Mouse (Mus musculus) gastrocnemius, postnatal 10 days (tissue): ENCODE data around the gene Ankrd24. TPM values are rescaled to one million over a fixed set of nuclear protein-coding genes. Genes with fewer than 3 reads are reported as not detected.
A peak's percentile ranks its signal among the peaks of the same experiment; 100 is the strongest.

Source experiments
- DNase-seq: peaks from one replicate; pipeline ENCODE4 v3.0.0; 2021; ENCODE audit warnings: mixed read lengths
- long read RNA-seq, 2 experiments: library from polyadenylated mRNA; stranded (forward); transcript quantifications; one replicate each; pipeline ENCODE4 v2.0.0; 2021
- total RNA-seq, 2 experiments: library from RNA; stranded (reverse); gene quantifications; 2 replicates each; pipeline ENCODE4 v1.2.3; 2021

The Ankrd24 gene
- 10 to 100 TPM; 13.0 to 18.4 TPM for total RNA-seq
- long read RNA-seq, experiment 1, partial matches to known transcripts: 0 of 8 reads
- long read RNA-seq, experiment 1, other reads (novel, unspliced or antisense): 6 of 8 reads
- long read RNA-seq, experiment 2, partial matches to known transcripts: 1 of 6 reads
- long read RNA-seq, experiment 2, other reads (novel, unspliced or antisense): 1 of 6 reads

GRCm38 (mm10) chr10:81628390-81628789, at the start of gene Ankrd24:
TSS of gene Ankrd24 (plus strand) at chr10:81628540.
- no peak for DNase-seq

DNA sequence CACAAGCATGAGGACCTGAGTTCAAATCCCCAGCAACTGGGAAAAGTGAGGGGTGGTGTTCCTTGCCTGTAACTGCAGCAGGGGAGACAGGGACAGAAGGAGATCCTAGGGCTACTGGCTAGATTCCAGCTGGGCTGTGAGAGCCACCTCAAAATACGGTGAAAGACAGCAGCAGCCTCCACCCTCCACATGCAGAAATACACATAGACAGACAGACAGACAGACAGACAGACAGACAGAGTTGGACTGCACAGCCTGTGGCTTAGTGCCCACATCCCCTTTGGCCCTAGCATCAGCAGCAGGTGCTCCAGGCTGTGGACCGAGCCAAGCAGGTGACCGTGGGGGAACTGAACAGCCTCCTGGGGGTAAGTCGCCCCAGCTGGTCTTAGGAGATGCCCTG, 48.4 kb upstream of the Ankrd24 start:
- no peak for DNase-seq

GRCm38 (mm10) chr10:81580441-81581070, 47.8 kb upstream of the Ankrd24 start:
- no peak for DNase-seq

- DNase-seq: no peak
Measured at GRCm38 (mm10) chr10:81583347-81583746, 45.0 kb upstream of the Ankrd24 start.

DNA sequence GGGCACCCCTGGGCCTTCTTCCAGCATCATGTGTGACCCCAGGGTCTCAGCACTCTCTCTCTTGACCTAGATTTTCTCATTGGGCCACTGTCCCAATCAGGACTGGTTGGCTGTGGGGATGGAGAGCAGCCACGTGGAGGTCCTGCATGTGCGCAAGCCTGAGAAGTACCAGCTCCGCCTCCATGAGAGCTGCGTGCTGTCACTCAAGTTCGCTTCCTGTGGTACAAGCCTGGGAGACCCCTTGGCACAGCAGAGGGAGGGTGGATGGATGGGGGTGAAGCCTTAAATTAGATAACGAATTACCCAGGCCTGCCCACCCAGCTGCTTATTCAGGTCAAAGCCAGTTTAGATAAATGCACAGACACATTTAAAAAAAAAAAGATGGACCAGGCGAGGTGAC, 39.6 kb upstream of the Ankrd24 start:
- no peak for DNase-seq

GRCm38 (mm10) chr10:81591846-81592245, 36.5 kb upstream of the Ankrd24 start:
- DNase-seq: no peak

- no peak for DNase-seq
Measured at GRCm38 (mm10) chr10:81592631-81593030, 35.7 kb upstream of the Ankrd24 start.

DNA sequence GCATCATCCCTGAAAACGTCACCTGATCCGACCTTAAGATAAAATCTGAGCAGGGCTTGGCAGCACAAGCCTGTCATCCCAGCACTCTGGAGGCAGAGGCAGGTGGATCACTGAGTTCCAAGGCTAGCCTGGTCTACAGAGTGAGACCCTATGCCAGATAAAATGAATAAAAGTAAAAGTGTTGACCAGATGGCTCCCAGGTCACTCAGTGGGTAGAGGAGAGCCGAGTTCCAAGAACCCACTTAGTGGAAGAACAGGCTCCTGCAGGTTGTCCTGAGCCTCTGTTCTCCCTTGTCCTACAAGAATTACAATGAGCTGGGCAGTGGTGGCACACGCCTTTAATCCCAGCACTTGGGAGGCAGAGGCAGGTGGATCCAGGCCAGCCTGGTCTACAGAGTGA, 35.1 kb upstream of the Ankrd24 start:
- no peak for DNase-seq

DNA sequence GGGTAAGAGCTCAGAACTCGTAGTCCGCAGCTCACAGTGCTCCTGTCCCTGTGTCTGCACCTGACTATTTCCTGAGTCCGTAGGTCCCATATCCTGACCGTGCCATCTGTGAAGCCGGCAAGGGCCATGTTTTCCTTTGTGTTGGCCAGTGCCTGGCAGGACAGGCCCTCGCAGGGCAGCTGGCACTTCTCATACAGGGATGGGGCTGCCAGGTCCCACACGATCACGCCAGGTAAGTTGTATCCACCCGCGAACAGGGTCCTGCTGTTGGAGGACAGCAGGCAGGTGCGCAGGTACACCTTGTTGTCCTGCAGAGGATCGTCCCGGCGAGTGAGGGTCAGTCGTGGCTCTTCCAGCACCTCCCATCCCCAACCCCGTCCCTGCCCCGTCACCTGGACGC, 34.4 kb upstream of the Ankrd24 start:
- DNase-seq: no peak

DNA sequence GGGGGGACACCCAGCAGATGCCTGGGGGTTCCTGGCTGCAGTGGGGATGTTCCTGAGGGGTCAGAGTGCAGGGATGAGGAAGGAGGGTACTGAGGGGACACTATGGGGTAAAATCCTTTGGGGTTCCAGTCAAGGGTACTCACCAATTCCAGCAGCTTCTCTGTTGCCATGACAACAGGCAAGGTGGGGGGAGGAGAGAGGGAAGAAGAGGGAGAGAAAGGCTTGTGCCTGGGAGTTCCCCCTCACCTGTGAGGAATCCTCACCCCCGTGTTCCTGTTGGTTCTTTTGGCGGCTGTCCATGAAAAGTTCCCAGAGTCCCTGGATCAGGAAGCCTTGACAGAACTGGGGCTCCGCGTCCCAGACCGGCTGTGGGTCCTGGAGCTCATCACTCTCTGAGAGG, 32.7 kb upstream of the Ankrd24 start:
- no peak for DNase-seq

DNA sequence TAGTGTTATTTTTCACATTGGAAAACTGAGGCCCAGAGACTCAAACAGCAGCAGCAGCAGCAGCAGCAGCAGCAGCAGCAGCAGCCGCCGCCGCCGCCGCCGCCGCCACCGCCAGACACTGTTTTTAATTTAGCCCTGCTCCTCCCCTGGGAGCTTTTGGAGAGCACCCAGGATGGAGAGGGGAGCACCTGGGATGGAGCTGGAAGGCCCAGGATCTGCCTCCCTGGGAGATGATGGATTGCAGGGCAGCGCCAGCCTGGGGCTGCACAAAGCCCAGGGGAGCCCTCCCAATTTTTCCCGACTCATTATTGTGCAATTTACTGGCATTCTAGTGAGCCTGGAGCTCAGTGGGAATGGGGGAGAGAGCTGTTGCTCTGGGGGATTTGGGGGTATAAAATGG, 31.7 kb upstream of the Ankrd24 start:
- peak; percentile 34 for DNase-seq

- DNase-seq: no peak
Measured at GRCm38 (mm10) chr10:81597137-81597950, 31.0 kb upstream of the Ankrd24 start.

GRCm38 (mm10) chr10:81598342-81598741, 30.0 kb upstream of the Ankrd24 start:
- no peak for DNase-seq

DNA sequence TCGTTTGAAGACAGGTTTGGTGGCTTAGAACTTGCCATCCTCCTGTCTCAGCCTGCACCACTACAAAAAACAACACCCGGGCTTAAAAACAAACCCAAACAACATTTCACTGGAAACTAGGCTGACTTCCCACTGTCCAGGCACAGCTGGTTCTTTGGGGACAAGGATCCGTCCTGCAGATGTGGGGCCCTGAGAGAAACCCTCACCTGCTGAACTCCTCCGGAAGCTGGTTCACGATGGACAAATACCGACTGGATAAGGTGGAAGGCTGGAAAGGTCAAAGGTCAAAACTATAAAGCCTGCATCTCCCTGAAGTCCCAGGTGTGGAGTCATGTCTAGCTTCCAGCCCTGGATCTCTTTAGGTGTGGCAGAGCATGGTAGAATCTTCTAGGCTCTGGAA, 29.5 kb upstream of the Ankrd24 start:
- no peak for DNase-seq

DNA sequence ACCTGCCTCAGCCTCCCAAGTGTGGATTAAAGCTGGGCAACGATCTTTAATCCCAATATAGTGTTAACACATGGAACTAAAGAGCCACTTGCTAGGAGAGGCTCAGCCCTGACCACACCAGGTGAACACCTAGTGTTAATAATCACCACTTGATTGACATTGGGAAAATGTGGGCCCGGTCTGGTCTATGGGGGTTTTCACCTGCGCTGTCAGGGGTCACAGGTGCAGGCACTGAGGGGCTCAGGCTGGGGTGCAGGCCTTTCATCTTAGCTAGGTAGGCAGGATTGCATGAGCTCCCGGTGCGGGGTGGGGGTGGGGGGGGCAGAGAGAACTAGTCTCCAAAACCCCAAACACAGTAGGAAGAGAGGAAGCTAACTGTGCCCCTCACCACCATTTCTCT, 28.7 kb upstream of the Ankrd24 start:
- no peak for DNase-seq

GRCm38 (mm10) chr10:81600096-81600495, 28.2 kb upstream of the Ankrd24 start:
- no peak for DNase-seq

- peak; percentile 94 for DNase-seq
Measured at GRCm38 (mm10) chr10:81600738-81601203, 27.6 kb upstream of the Ankrd24 start, which contains the start of gene Tle6. TSS of gene Tle6 (minus strand) at chr10:81601073.

DNA sequence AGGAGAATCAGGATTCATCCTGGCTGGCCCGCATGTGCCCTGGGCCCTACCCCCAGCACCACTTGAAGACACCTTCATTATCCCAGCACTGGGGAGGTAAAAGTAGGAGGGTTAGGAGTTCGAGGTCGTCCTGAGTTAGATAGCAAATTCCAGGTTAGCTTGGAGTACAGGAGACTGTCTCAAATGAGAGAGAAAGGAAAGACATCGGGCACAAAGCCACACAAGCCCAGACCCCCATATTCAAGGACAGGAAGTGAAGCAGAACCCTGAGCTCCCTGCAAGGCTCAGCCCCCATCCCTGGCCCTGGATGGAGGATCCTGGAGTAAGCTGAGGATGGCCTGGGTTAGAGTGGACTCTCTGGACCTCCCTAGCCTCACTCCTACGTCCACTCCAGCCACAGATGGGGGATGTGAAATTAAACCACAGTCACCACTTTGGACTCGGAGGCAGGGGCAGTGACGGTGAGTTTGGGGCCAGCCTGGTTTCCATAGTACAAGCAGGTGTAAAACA, 26.9 kb upstream of the Ankrd24 start:
- DNase-seq: no peak

DNA sequence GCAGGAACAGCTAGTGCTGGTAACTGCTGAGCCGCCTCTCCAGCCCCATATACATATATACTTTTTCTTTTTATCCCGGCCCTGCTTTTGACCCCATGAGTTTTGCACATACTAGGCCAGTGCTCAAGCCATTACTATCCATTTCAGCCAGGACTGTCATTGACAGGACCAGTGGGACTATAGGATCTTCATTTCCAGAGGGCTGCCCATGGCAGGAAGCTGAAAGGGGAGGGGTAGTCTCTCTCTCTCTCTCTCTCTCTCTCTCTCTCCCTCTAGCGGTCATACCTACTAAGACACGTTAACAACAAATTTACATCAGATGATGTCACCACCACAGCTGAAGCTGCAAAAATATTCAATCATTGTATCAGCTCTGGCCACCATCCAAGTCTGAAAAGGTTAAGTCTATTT, 25.6 kb upstream of the Ankrd24 start:
- no peak for DNase-seq

GRCm38 (mm10) chr10:81604019-81604967, 24.0 kb upstream of the Ankrd24 start:
- no peak for DNase-seq

GRCm38 (mm10) chr10:81604968-81605665, 23.2 kb upstream of the Ankrd24 start:
- DNase-seq: peak; percentile 88
